Mouse (Mus musculus) kidney, adult 2 months (tissue): ENCODE measurements around the gene Carmil1.

ENCODE experiments used
- CTCF ChIP-seq: fragments of 200-500 bp; conservative IDR thresholded peaks from 2 replicates; pipeline ENCODE4 v1.5.1; 2011; ENCODE audit warnings: low read depth, mild to moderate bottlenecking, control low read depth, low read length, moderate library complexity, mixed read lengths; ENCODE audit not compliant: insufficient read depth, insufficient read length
- POLR2A ChIP-seq: fragments of 200-500 bp; IDR thresholded peaks from one replicate; pipeline ENCODE4 v1.6.1; 2011; ENCODE audit warnings: low read depth, low read length, control low read depth

DNA sequence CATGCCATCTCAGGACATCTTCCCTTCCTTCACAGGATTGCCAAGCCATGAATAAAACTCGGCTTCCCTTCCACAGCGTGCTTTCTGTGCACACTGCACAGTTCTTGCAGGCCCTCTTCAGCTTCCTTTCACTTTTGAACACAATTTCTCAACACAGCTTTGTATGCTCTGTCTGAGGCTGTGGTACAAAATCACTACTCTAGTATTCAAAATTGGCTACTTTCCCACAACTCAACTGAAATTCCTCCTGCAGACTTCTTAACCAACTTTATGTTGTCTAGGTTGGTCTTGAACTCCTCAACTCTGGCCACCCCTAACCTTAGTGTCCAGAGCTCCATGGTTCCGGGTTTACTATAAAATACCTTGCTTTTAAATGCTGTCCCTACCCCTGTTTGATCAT lies 95.0 kb downstream of the Carmil1 start:
- no peak for TF ChIP-seq POLR2A
- TF ChIP-seq CTCF: no peak
